Mouse (Mus musculus) heart, embryonic 13.5 days (tissue): ENCODE data around the gene Klf9. TPM values are rescaled to one million over a fixed set of nuclear protein-coding genes. Genes with fewer than 3 reads are reported as not detected.

Source experiments
- ATAC-seq: fragments of 200-750 bp; cut with Nextera tagmentation; 2 replicates; pipeline ENCODE4 v1.8.0; 2017; ENCODE audit warnings: moderate TSS enrichment; ENCODE audit not compliant: insufficient number of reproducible peaks, low FRiP score, low TSS enrichment; ENCODE audit errors: extremely low read depth
- H3K27ac ChIP-seq: fragments of 300-500 bp; sonication (generic); replicated peaks from 2 replicates; pipeline ENCODE4 v1.5.1; 2015; ENCODE audit warnings: moderate library complexity, mild to moderate bottlenecking, inconsistent platforms
- H3K27me3 ChIP-seq: fragments of 300-500 bp; sonication (generic); replicated peaks from 2 replicates; pipeline ENCODE4 v1.6.1; 2015; ENCODE audit warnings: mild to moderate bottlenecking, inconsistent platforms
- H3K36me3 ChIP-seq: fragments of 300-500 bp; sonication (generic); 2 replicates; pipeline ENCODE4 v1.6.1; 2015; ENCODE audit warnings: mild to moderate bottlenecking, inconsistent platforms
- H3K4me1 ChIP-seq: fragments of 300-500 bp; sonication (generic); 2 replicates; pipeline ENCODE4 v1.6.1; 2015; ENCODE audit warnings: inconsistent platforms
- H3K4me2 ChIP-seq: fragments of 300-500 bp; sonication (generic); 2 replicates; pipeline ENCODE4 v1.6.1; 2015; ENCODE audit warnings: inconsistent platforms, mild to moderate bottlenecking, moderate library complexity
- H3K4me3 ChIP-seq: fragments of 300-500 bp; sonication (generic); 2 replicates; pipeline ENCODE4 v1.5.1; 2015; ENCODE audit warnings: moderate library complexity, mild to moderate bottlenecking, inconsistent platforms
- H3K9ac ChIP-seq: fragments of 300-500 bp; sonication (generic); 2 replicates; pipeline ENCODE4 v1.6.1; 2015; ENCODE audit warnings: inconsistent platforms, mild to moderate bottlenecking, moderate library complexity
- H3K9me3 ChIP-seq: fragments of 300-500 bp; sonication (generic); 2 replicates; pipeline ENCODE4 v1.6.1; 2016; ENCODE audit warnings: inconsistent platforms
- WGBS: fragments of 180-500 bp; shearing (Covaris S2); methylation state at CpG from one replicate; pipeline ENCODE4 v1.1.7; 2015; ENCODE audit warnings: mixed read lengths; 5-methylcytosine and 5-hydroxymethylcytosine counted together
- microRNA counts: library from miRNA; unstranded; fragments of <30 nt; microRNA quantifications from one replicate; lab custom pipeline; 2016
- microRNA-seq: library from miRNA; unstranded; fragments of <30 nt; microRNA quantifications from one replicate; pipeline ENCODE4, GENCODE M21; 2016
- polyA plus RNA-seq: library from polyadenylated mRNA; unstranded; fragments of >200 nt; fragmentation: Nextera tagmentation; extraction: Ambion mirVana; gene quantifications from 2 replicates; pipeline ENCODE4 v1.2.1, GENCODE M21; 2015

Klf9 gene
- polyA plus RNA-seq, 1 experiment from 2014 or later = 2.2 TPM

- 94% methylated on average over 6 of the region's 6 CpGs for WGBS
- no peak overlapping the region for H3K4me2 ChIP-seq
- H3K36me3 ChIP-seq = peaks cover 21% of the 10 kb centered on the region
- ATAC-seq = no peak
- H3K4me1 ChIP-seq = no peaks in the 10 kb centered on the region
- no peak overlapping the region for H3K27ac ChIP-seq
- H3K27me3 ChIP-seq = no peaks in the 10 kb centered on the region
- no peak overlapping the region for H3K4me3 ChIP-seq
- no peaks in the 10 kb centered on the region for H3K9me3 ChIP-seq
- H3K9ac ChIP-seq = no peak overlapping the region
Observed at GRCm38 (mm10) chr19:23191486-23191885, 50.5 kb downstream of the Klf9 start.

- Histone ChIP-seq H3K4me1 (no peaks in the 10 kb centered on the region), H3K36me3 (peaks cover 28% of the 10 kb centered on the region), H3K9me3 (no peaks in the 10 kb centered on the region), H3K27me3 (no peaks in the 10 kb centered on the region), H3K4me3 (no peak overlapping the region), H3K27ac (no peak overlapping the region), H3K9ac (no peak overlapping the region), H3K4me2 (no peak overlapping the region)
- 59% methylated on average over 3 of the region's 3 CpGs for WGBS
- no peak for ATAC-seq
Observed at GRCm38 (mm10) chr19:23193076-23193475, 52.0 kb downstream of the Klf9 start.

- no peak overlapping the region for H3K9ac ChIP-seq
- no peak overlapping the region for H3K4me2 ChIP-seq
- H3K27me3 ChIP-seq = no peaks in the 10 kb centered on the region
- 92% methylated on average over 5 of the region's 5 CpGs for WGBS
- H3K36me3 ChIP-seq = peaks cover 72% of the 10 kb centered on the region
- H3K9me3 ChIP-seq = 0 out of 2 replicates have a peak, but pooled peaks cover 9% of the 10 kb centered on the region
- no peaks in the 10 kb centered on the region for H3K4me1 ChIP-seq
- H3K27ac ChIP-seq = no peak overlapping the region
- no peak for ATAC-seq
- no peak overlapping the region for H3K4me3 ChIP-seq
Observed at GRCm38 (mm10) chr19:23202106-23202505, 61.1 kb downstream of the Klf9 start.

GRCm38 (mm10) chr19:23203505-23204053 is 62.6 kb downstream of the Klf9 start:
- no peak for ATAC-seq
- H3K27me3 ChIP-seq = no peaks in the 10 kb centered on the region
- no peaks in the 10 kb centered on the region for H3K4me1 ChIP-seq
- no peak overlapping the region for H3K4me2 ChIP-seq
- H3K9ac ChIP-seq = no peak overlapping the region
- no peak overlapping the region for H3K4me3 ChIP-seq
- 0 out of 2 replicates have a peak, but pooled peaks cover 9% of the 10 kb centered on the region for H3K9me3 ChIP-seq
- 75% methylated on average over 3 of the region's 3 CpGs for WGBS
- no peak overlapping the region for H3K27ac ChIP-seq
- peaks cover 69% of the 10 kb centered on the region for H3K36me3 ChIP-seq

- no peaks in the 10 kb centered on the region for H3K4me1 ChIP-seq
- H3K27ac ChIP-seq = no peak overlapping the region
- H3K36me3 ChIP-seq = peaks cover 69% of the 10 kb centered on the region
- H3K4me2 ChIP-seq = no peak overlapping the region
- no peaks in the 10 kb centered on the region for H3K27me3 ChIP-seq
- no peak overlapping the region for H3K4me3 ChIP-seq
- no peak for ATAC-seq
- no peaks in the 10 kb centered on the region for H3K9me3 ChIP-seq
- WGBS = 88% methylated on average over 6 of the region's 6 CpGs
- H3K9ac ChIP-seq = no peak overlapping the region
Observed at GRCm38 (mm10) chr19:23211325-23211724, 70.3 kb downstream of the Klf9 start.

GRCm38 (mm10) chr19:23214326-23214725 is 73.3 kb downstream of the Klf9 start:
- Histone ChIP-seq H3K9ac (no peak overlapping the region), H3K4me1 (no peaks in the 10 kb centered on the region), H3K27me3 (no peaks in the 10 kb centered on the region), H3K4me3 (no peak overlapping the region), H3K4me2 (no peak overlapping the region), H3K27ac (no peak overlapping the region), H3K9me3 (no peaks in the 10 kb centered on the region), H3K36me3 (peaks cover 75% of the 10 kb centered on the region)
- ATAC-seq = no peak
- WGBS = 91% methylated on average over 8 of the region's 8 CpGs

MicroRNA genes within 50 kb of the gene (microRNA counts, 519-probe panel; counts per million panel counts)
- 209 counts per million, percentile 61 among the panel's probes with 10 or more counts for microRNA mmu-miR-1192 (lab: Ali Mortazavi, UCI)

Small RNAs within 50 kb of the gene (microRNA-seq; reads per million reads assigned to microRNA genes)
- not detected for gene Mir1192

Other genes with a start within 250 kb of the Klf9 start
- gene Smc5, start 132.7 kb downstream of the Klf9 start, polyA plus RNA-seq = 20.6 and 21.7 TPM in 2 replicates